Mouse (Mus musculus): Measurements from ENCODE around the gene 2510009E07Rik. TPM values are rescaled to one million over a fixed set of nuclear protein-coding genes. Genes with fewer than 3 reads are reported as not detected.

2510009E07Rik gene
- 10 to 100 TPM; 18.0 to 19.5 TPM for total RNA-seq (2021)
- long read RNA-seq, experiment 1, full-length matches to known transcripts, result 1 of 7 reads
- long read RNA-seq, experiment 1, partial matches to known transcripts, result 0 of 7 reads
- long read RNA-seq, experiment 1, other reads (novel, unspliced or antisense), result 6 of 7 reads
- long read RNA-seq, experiment 2, full-length matches to known transcripts, result 5 of 5 reads
- long read RNA-seq, experiment 2, partial matches to known transcripts, result 0 of 5 reads
- long read RNA-seq, experiment 2, other reads (novel, unspliced or antisense), result 0 of 5 reads

DNA sequence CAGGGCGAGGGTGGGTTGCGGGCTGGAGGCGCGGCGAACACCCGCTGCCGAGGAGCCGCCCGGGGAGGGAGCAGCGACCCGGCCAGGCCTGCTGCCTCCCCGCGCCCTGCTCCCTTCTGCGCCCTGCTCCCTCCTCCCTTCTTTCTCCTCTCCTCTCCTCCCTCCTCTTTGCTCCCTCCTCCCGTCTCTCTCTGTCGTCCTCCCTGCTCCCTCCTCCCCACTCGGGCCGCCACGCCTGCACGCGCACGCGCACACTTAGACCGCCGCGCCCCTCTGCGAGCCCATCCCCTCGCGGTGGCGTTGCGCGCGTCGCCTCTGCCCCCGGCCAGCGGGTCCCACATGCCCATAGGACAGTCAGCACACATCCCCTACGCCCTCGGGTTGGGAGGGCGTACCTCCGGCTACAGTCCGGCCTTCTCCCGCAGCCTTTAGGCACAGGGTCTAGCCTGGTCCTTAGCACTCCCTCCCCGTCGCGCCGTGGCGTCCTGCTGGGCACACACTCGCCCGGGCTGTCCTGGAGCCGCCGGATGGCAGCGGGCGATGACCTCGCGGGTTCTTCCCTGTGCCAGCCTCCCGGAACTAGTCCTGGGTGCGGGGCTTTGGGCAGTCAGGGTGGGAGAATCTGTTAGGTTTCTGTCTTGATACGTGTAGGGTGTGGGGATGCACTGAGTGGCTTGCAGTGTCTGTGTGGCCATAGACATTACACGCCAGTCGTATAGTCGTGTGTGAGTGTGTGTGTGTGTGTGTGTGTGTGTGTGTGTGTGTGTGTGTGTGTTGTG lies at the start of gene 2510009E07Rik:
TSS of gene 2510009E07Rik (minus strand) at position 203 of the 779 bp plus-strand sequence.
- DNase-seq, result peak; percentile 94

DNA sequence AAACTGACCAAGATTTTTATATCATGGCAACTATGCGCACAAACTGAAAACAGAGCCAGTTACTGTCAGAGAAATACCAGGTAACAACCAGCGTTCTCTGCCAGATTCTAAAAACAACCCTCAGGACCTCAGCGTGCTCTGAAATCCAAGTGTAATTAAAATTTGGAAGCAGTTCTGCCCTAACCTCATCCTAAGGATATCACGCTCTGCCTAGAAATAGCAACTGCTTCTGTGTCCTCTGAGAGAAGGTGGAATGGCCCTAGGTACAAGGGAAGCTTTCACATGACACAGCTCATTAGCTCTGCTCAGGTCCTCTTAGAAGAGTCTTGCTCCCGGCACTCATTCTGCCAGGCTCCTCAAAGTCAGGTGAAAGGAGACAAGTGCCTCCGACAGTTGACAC lies 48.9 kb upstream of the 2510009E07Rik start:
- no peak for DNase-seq

DNA sequence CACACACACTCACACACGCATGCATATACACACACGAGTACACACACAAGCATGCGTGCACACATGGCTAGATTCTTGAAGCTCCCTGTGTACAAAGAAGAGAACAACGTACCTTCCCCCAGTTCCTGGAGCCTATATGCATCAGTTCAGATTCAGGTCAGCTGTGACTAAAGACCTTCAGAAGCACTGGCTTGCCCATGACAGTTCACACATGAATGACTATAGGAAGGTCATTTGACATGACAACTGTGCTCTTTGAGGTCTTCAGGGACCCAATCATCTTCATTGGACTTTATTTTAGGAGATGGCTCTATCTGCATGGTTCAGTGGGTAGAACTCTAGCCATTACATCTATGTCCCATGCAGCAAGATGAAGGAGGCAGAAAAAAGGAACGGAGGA lies 48.4 kb upstream of the 2510009E07Rik start:
- DNase-seq, result no peak

DNA sequence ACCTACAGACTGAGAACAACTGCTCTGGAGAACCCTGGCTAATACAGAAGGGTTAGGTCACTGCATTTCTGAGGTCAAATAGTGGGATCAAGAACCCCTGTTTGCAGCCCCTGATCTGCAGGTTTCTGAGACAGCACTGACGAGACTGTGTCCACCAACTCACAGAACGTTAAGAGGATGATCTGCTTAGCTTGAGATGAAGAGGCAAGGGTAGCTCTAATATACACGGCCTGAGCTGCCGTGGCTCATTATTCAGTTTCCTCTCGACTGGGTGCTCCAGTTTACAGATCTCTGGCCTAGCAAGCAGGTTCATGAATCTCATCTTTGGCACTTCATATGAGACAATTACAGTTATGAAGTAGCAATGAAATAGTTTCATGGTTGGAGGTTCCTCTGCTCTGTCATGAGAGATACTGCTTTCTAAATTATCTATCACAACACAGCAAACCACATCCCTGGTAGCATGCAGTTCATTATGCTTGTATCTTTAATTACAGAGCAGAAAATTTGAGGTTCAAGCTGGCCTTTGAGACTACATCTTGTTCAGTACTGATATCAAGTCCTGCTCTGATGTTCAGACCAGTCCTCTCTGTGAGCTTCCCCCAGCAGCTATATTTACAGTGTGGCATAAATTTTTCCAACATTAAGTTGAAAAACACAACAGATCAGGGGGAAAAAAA lies 47.9 kb upstream of the 2510009E07Rik start:
- no peak for DNase-seq

DNA sequence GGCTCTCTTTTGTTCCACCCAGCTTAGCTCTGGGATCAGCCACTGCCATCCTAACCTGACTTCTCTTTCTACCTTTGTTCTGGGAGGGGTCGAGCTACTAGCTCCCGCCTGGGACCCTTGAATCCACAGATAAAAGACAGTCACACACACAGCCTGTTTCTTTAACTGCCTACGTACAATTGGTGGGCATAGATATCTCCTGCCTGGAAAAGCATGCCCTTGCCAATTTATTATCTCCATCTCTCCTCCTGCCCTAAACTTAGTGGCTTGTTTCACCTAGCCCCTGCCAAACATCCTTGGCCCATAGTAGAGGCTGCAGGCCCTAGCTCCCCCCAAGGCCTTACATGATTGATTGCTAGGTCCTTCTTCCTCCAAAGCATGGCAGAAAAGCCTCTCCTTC lies 47.1 kb upstream of the 2510009E07Rik start:
- DNase-seq, result no peak

DNA sequence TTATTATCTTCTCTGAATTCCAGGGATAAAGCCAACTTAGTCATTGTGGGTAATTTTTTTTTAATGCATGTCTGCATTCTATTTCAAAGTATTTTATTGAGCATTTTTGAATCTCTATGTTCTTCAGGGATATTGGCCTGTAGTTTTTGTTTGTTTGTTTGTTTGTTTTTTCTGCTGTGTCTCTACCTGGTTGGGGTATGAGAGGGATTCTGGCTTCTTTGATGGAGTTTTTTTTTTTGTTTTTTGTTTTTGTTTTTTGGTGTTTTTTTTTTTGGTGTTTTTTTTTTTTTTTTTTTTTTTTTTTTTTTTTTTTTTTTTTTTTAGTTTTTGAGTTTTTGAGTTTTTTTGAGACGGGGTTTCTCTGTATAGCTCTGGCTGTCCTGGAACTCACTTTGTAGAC lies 41.2 kb upstream of the 2510009E07Rik start:
- DNase-seq, result no peak

DNA sequence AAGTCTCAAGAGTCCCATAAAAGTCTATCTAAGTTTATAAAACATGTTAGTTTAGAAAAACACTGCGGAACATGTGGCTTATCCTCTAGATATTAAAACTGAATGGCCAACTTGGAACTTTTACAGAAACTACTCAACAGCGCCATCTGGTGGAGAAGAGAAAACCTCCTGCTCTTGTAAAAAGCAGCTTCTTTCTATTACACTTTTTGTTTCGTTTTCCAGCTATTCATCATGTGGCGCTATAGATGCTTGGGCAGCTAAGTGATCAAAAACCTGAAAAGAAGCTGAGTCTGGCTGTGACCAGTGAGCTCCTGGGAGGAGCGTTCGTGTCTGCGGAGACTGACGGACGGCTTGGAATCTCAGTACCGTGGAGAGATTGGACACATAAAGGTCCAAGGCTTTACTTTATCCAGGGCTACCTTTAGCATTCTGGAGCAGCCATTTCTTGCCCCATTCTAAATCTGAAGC lies 33.5 kb upstream of the 2510009E07Rik start:
- DNase-seq, result peak; percentile 66 to 79

DNA sequence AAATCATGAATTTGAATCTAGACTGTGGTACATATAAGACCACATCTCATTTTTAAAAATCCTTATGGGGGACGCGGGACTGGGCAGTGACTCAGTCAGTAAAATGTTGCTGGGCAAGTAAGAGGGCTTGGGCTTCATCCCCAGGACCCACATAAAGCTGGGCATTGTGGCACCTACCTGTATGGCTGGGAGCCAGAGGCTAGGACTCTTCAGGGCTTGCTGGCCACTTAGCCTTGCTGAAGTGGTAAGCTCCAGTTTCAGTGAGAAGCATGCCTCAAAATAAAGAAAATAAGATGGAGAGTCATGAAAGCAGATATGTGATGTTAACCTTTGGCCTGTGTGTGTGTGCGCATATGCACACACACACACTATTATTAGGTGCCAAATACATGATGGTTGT lies 33.0 kb upstream of the 2510009E07Rik start:
- no peak for DNase-seq

DNA sequence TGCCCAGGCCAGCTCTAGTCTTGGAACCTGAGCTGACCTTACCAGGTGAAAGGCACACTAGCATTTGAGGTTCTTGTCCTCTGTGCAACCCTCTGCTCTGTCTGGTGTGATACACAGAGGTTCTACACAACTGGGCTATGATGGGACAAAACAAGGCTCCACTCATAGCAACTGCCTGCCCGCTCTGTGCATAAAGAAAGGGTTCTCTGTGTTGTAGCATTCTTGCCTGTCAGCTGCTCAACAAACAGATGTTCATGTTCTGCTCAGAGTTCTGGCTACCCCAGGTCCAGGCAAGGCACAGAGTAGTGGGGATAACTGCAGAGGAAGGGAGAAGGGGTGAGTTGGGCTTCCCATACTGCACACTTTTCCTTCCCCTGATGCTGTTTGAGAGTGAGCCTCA lies 29.8 kb upstream of the 2510009E07Rik start:
- DNase-seq, result no peak

DNA sequence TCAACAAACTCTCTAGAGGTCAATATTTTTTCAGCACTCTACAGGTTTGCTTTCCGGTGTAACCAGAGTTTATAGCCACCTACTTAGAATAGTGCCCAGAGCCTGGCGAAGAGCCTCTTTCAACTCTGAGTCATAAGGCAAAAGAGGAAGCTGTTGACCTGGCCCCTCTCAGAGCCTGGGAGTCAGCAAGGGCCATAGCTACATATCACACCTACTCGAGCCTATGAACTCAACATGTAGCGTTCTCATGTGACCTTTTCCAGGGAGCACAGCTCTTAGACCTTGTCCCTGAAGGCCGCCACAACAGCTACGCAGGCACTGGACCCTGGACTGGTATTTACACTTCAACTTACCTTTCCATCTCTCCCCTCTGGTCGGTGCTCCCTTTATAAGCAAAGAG lies 25.3 kb upstream of the 2510009E07Rik start:
- DNase-seq, result no peak

DNA sequence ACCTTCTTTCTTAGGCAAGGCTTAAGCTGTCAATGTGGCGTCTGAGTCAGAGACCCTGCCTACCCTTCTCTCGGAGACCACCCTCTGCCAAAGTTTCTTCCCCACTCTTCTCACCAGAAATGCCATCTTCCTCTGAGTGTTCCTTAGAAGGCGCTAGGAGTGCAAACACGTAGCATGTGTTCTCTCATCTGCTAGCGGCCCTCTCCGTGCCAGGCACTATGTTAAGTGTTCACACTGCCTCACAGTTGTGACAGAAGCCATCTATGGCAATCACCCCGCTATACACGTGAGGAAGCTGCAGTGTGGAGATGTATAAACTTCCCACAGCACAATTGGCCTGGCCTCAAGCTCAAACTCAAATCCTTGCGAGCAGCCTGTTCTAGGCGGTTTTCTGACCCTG lies 20.1 kb upstream of the 2510009E07Rik start:
- no peak for DNase-seq

DNA sequence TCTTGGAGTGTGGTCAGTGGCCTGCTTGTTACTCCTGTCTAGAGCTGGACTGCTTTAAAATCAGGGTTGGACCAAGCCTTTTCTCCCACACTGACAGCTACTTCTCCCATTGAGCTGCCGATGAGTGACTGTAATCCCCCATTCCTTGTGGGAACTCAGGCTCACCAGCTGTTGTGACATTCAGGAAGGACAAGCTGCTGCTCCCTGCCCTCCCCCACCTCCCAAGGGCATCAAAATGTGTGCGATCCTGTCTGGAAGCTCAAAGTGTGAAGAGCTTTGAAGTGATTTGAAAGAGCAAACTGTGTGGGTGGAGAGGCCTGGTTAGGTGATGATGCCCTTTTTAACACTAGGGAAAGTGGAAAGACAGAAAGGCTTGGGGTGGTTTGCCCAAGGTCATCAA lies 15.9 kb upstream of the 2510009E07Rik start:
- peak in 1 of 2 experiments; percentile 8 for DNase-seq

DNA sequence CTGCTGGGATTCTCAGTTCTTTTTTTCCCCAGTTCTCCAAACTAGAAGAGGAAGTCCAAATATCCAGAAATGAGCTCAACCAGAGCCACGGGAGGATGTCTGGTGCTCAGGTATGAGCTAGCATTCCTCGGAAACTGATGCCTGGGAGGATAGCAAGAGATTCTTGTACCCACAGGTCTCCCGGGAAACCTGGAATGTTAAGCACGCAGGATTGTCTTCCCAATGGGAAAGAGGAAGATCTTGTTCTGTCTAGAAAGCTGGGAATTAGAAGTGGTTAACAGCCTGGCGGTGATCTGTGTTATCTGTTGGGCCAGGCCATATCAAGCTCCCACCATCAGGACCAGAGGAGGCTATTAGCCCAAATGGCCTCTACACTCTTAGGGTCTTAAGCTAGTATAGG lies 10.2 kb upstream of the 2510009E07Rik start:
- DNase-seq, result no peak

DNA sequence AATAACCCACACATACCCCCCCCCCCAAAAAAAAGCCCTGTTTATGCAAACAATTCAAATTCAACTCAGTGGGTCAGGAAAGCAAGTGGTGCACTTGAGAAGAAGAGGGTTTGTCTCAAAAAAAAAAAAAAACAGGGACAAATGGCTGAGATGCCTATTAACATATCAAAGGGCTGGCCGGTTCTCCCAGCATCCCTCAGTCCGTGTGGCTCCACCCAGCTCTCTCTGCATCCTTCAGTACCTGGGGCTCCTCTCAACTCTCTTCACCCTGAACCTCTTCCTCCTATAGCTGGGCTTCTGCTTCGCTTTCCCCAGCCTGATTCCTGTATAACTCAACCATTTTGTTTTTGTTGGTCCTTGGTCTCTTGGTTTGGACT lies 7.8 kb upstream of the 2510009E07Rik start:
- no peak for DNase-seq

DNA sequence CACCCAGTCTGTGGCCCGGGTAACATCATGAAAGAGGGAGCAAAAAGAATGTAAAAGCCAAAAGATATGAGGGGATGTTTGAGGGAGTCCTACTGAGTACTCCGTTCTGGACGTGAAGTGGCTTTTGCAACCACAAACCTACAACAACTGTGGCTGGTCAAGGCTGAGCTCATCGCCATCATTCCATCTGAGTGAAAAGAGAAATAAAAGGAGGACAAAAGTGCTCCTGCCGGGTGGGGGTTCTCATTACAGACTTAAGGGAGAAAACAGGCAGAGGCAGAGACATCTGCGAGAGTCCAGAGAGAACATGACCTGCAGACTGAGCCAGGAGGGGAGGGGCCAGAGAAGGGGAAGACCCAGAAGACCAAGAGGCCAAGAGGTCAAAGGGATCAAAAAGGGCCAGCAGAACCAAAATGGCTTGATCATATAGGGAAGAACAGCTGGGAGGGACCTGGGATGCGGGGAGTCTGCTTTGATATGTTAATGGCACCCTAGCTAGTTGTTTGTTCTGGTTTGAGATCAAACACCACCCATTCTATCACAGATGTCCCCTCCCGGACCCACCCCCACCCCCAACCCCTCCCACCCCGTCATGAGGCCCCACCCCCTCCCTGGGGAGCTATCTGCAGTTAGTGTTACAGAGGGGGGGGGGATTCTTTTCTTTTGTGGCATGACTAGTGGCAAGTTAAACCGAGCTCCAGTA lies 7.3 kb upstream of the 2510009E07Rik start:
- no peak for DNase-seq

DNA sequence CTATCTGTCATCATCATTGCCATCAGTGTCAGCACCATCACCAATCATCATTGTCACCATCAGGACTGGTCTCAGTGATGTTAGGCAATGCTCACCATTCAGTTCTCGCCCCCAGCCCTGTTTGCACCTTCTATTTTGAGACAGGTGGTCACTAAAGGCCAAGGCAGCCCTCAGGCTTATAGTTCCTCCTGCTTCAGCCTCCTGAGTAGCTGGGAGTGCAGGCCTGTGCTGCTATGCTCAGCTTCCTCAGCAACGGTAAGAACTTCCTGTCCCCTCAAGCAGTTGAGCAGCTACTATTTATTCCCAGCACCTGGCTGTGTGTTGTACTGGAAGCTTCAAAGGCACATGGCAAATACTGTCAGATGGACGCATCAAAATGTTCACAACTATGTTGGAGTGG lies 3.7 kb upstream of the 2510009E07Rik start:
- no peak for DNase-seq

DNA sequence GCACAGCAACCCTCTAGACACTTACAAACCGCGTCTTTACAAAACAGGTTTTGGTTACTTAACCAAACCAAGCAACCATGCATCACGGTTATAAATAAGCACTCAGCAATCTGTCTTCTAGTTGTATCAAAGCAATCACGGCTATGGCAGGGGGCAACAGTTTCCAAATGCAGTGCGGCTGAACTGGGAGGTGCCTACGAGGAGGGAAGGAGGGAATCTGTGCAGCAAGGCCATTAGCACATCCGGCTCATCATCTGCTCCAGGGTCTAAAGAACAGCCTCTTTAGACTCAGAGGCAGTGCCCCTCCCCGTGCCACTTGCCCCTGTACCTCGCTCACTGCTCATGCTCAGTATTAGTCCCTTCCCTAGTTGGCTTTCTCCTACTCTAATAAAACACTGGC lies 2.5 kb upstream of the 2510009E07Rik start:
- DNase-seq, result no peak

DNA sequence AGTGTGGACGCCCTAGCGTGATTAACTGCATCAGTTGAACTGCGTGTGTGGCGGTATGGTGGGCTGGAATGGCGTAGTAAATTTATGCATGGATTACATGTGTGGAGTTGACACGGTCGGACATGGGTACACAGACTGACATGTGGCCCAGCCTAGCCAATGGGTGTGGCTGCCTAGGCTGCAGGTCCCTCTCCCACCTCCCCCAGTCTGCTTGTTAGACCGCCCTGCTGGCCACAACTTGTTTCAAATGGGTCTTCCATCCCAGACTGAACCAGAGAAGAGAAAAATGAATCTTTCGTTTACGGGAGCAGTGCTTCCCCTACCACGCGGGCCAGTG lies 745 bp upstream of the 2510009E07Rik start:
- peak; percentile 46 to 48 for DNase-seq

DNA sequence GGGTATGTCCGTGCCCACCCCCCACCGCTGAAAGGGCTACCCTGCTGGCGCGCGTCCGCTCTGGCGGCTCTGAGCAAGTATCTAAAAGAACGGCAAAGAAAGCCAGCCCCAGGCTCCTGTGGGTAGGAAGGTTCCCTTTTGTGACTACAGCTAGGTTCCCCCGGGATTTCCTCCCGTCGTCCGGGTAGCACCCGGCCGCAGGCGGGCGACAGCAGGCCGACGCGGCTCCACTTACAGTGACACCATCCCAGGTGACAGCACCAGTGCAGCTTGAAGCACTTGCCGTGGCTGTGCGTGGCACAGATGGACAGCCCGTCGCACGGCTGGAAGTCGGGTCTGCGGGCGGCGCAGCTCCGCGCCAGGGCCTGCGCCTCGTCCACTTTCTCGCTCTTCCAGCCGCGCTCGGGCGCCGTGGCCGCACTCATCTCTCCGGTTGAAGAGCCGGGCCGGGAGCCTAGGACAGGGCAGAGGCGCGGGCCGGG lies 443 bp downstream of the 2510009E07Rik start:
- peak; percentile 57 to 67 for DNase-seq

DNA sequence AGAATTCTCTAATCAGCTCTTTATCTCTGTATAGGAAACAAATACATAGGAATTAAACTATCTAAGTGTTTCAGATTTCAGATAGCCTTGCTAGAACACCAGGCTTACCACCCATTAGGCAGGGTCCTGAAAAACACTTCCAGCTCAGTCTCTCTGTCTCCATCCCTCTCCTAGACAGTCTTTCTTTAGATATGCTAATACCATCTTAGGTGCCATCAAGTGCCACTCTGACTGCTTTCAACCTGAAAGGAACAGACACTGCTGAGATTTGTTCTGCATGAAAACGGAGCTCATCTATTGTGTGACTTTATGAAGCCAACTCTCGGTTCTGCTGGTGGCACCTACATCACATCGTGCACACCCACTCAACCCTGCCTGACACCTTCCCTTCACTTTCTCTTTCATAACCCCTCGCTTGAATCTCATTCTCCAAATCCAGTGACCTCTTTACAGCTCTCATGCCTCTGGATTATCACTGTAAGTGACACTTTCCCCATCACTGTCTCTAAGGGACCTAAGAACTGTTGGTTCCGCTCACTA lies 4.2 kb downstream of the 2510009E07Rik start:
- DNase-seq, result no peak

DNA sequence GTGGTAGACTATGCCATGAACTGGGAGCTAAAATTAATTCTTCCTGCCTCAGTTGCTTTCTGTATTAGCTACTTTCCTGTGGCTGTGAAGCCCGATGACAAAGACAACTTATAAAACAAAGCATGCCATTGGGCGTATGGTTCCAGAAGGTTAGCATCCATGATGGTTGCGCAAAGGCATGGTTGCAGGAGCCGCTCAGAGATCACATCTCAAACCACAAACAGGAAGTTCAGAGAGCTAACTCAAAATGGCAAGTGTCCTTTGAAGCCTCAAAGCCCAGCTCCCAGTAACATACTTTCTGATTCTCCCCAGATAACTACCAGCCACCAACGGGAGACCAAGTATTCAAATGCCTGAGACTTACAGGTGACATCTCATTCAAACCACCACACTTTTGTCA lies 5.3 kb downstream of the 2510009E07Rik start:
- DNase-seq, result no peak

DNA sequence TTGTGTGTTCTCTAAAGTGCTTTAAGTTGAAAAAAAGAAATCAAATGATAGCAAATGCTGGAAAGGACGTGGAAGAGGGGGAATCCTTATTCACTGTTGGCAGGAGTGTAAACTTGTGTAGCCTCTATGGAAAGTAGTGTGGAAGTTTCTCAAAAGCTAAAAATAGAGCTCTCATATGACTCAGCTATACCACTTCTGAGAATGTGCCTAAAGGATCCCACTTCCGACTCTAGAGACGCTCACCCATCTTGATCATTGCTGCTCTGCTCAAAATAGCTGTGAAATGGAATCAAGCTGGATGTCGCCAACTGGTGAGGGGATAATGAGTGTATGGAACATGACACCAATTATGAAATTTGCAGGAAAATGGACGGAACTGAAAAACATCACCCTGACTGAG lies 7.1 kb downstream of the 2510009E07Rik start:
- DNase-seq, result no peak

Data from adrenal gland, postnatal 36 days (tissue).